Mouse (Mus musculus) embryonic facial prominence, embryonic 13.5 days (tissue): ENCODE measurements around the gene C530025M09Rik. TPM values are rescaled to one million over a fixed set of nuclear protein-coding genes. Genes with fewer than 3 reads are reported as not detected.

Experiments used
- ATAC-seq: fragments of 200-750 bp; cut with Nextera tagmentation; 2 replicates; pipeline ENCODE4 v1.8.0; 2017; ENCODE audit warnings: low read depth; ENCODE audit not compliant: insufficient number of reproducible peaks, insufficient read depth, low FRiP score, low TSS enrichment
- H3K27ac ChIP-seq: fragments of 300-500 bp; sonication (generic); 2 replicates; pipeline ENCODE4 v1.5.1; 2015; ENCODE audit warnings: moderate library complexity, mild to moderate bottlenecking, inconsistent platforms
- H3K27me3 ChIP-seq: fragments of 300-500 bp; sonication (generic); 2 replicates; pipeline ENCODE4 v1.6.1; 2015; ENCODE audit warnings: mild to moderate bottlenecking, inconsistent platforms
- H3K36me3 ChIP-seq: fragments of 300-500 bp; sonication (generic); 2 replicates; pipeline ENCODE4 v1.6.1; 2015; ENCODE audit warnings: mild to moderate bottlenecking, inconsistent platforms
- H3K4me1 ChIP-seq: fragments of 300-500 bp; sonication (generic); 2 replicates; pipeline ENCODE4 v1.6.1; 2015; ENCODE audit warnings: inconsistent platforms
- H3K4me2 ChIP-seq: fragments of 300-500 bp; sonication (generic); 2 replicates; pipeline ENCODE4 v1.6.1; 2015; ENCODE audit warnings: moderate library complexity, mild to moderate bottlenecking, inconsistent platforms
- H3K4me3 ChIP-seq: fragments of 300-500 bp; sonication (generic); 2 replicates; pipeline ENCODE4 v1.5.1; 2015; ENCODE audit warnings: mild to moderate bottlenecking, inconsistent platforms
- H3K9ac ChIP-seq: fragments of 300-500 bp; sonication (generic); 2 replicates; pipeline ENCODE4 v1.6.1; 2015; ENCODE audit warnings: mild to moderate bottlenecking, inconsistent platforms
- H3K9me3 ChIP-seq: fragments of 300-500 bp; sonication (generic); 2 replicates; pipeline ENCODE4 v1.6.1; 2016; ENCODE audit warnings: inconsistent platforms
- whole genome bisulfite sequencing: fragments of 180-500 bp; shearing (Covaris S2); methylation state at CpG from one replicate; pipeline ENCODE4 v1.1.7; 2015; ENCODE audit warnings: mixed read lengths; 5-methylcytosine and 5-hydroxymethylcytosine counted together
- polyA plus RNA-seq: library from polyadenylated mRNA; unstranded; fragments of >200 nt; fragmentation: Nextera tagmentation; extraction: Ambion mirVana; gene quantifications from 2 replicates; pipeline ENCODE4 v1.2.1, GENCODE M21; 2015

C530025M09Rik gene
- polyA plus RNA-seq, 1 experiment from 2014 or later = not detected

GRCm38 (mm10) chr2:149798613-149799012, 32.4 kb downstream of the C530025M09Rik start:
- WGBS = 2% methylated on average over 3 of the region's 3 CpGs
- Histone ChIP-seq H3K27ac (no peak overlapping the region), H3K4me1 (no peaks in the 10 kb centered on the region), H3K9me3 (no peaks in the 10 kb centered on the region), H3K4me3 (no peak overlapping the region), H3K27me3 (no peaks in the 10 kb centered on the region), H3K4me2 (no peak overlapping the region), H3K9ac (no peak overlapping the region), H3K36me3 (no peaks in the 10 kb centered on the region)
- ATAC-seq = peak; percentile 62; the same call in 1 of the 2 replicates

Other genes starting within 250 kb of the C530025M09Rik start
- gene Syndig1, start 2.0 kb downstream of the C530025M09Rik start, polyA plus RNA-seq = 4.2 and 6.1 TPM in 2 replicates